Mouse (Mus musculus): ENCODE results near the gene Hist1h2ap.
"Not testable (repeated sequence)": the region's sequence is repeated elsewhere in the genome, so short reads cannot be mapped to it uniquely, and the experiment has no call there.

GRCm38 (mm10) chr13:21840508-21840907 is 7.2 kb upstream of the Hist1h2ap start:
- not testable (repeated sequence) for TF ChIP-seq USF1 (IDR thresholded peaks at IDR 0.05; ENCODE audit: low read depth); CTCF (IDR thresholded peaks at IDR 0.05; ENCODE audit: control insufficient read depth, insufficient read depth, insufficient read length)

Measured in C2C12 (cell line).